Mouse (Mus musculus) CH12.LX (cell line): ENCODE data around the gene Akt3. TPM values are rescaled to one million over a fixed set of nuclear protein-coding genes. Genes with fewer than 3 reads are reported as not detected.

Experiments used
- DNase-seq: peaks from one replicate; pipeline ENCODE4 v3.0.0-alpha.2; 2013; ENCODE audit errors: extremely low read depth
- H3K27ac ChIP-seq: 2 replicates; pipeline ENCODE4 v1.5.1; 2012; ENCODE audit warnings: low read depth, mild to moderate bottlenecking, control low read depth, moderate library complexity; ENCODE audit not compliant: insufficient read depth
- H3K27me3 ChIP-seq: replicated peaks from 2 replicates; pipeline ENCODE3; 2012; ENCODE audit warnings: inconsistent platforms
- H3K36me3 ChIP-seq, 2 experiments: replicated peaks in 1 of 2; 2 replicates each; pipeline versions ENCODE3 to v1.6.1; 2012; ENCODE audit warnings: inconsistent platforms in 1 of 2, low read length in 1 of 2, mild to moderate bottlenecking in 1 of 2, mixed read lengths in 1 of 2, moderate library complexity in 1 of 2; ENCODE audit not compliant: control insufficient read depth in 1 of 2, insufficient read depth in 1 of 2
- H3K4me1 ChIP-seq, 2 experiments: 2 replicates each; pipeline ENCODE4 v1.6.1; 2012; ENCODE audit warnings: inconsistent platforms in 1 of 2, moderate library complexity in 1 of 2; ENCODE audit not compliant: insufficient read depth in 2 of 2, control insufficient read depth in 1 of 2
- H3K4me2 ChIP-seq: 2 replicates; pipeline ENCODE4 v1.6.1; 2012; ENCODE audit warnings: low read depth, mild to moderate bottlenecking, control low read depth; ENCODE audit not compliant: poor library complexity, insufficient read depth, severe bottlenecking
- H3K4me3 ChIP-seq, 3 experiments: fragments of 150-350 bp in 1 of 3; sonication (generic) in 1 of 3; replicated peaks in 1 of 3; 2 replicates each; pipeline versions ENCODE3 to v1.5.1; 2011 to 2012; ENCODE audit warnings: low read depth in 2 of 3, low read length in 2 of 3, mild to moderate bottlenecking in 2 of 3, moderate library complexity in 2 of 3, control low read depth in 1 of 3, improper control_type of control experiment in 1 of 3, inconsistent platforms in 1 of 3, mixed read lengths in 1 of 3; ENCODE audit not compliant: poor library complexity in 1 of 3
- H3K79me2 ChIP-seq: replicated peaks from 2 replicates; pipeline ENCODE4 v1.6.1; 2012; ENCODE audit warnings: mild to moderate bottlenecking, moderate library complexity; ENCODE audit not compliant: control insufficient read depth, poor library complexity, insufficient read depth, severe bottlenecking; ENCODE audit errors: extremely low read depth
- H3K9ac ChIP-seq: 2 replicates; pipeline ENCODE4 v1.6.1; 2012; ENCODE audit warnings: low read depth, mild to moderate bottlenecking, control low read depth, moderate library complexity; ENCODE audit not compliant: insufficient read depth
- H3K9me3 ChIP-seq: replicated peaks from 2 replicates; pipeline ENCODE3; 2012; ENCODE audit warnings: low read length, inconsistent platforms, mixed read lengths
- CHD1 ChIP-seq: IDR thresholded peaks from 2 replicates; pipeline ENCODE4 v1.6.1; 2012; ENCODE audit warnings: low read depth, low read length, improper control_type of control experiment, inconsistent platforms
- ETS1 ChIP-seq: conservative IDR thresholded peaks from 2 replicates; pipeline ENCODE4 v1.6.1; 2012; ENCODE audit warnings: low read depth, mild to moderate bottlenecking, inconsistent platforms, low read length, improper control_type of control experiment, moderate library complexity
- HCFC1 ChIP-seq: IDR thresholded peaks from 2 replicates; pipeline ENCODE4 v1.6.1; 2012; ENCODE audit warnings: low read depth, mild to moderate bottlenecking, inconsistent platforms, low read length, improper control_type of control experiment
- JUN ChIP-seq: IDR thresholded peaks from 2 replicates; pipeline ENCODE4 v1.6.1; 2011; ENCODE audit warnings: low read depth, mild to moderate bottlenecking, low read length, improper control_type of control experiment, moderate library complexity; ENCODE audit not compliant: insufficient read depth
- JUND ChIP-seq: conservative IDR thresholded peaks from 2 replicates; pipeline ENCODE4 v1.6.1; 2011; ENCODE audit warnings: low read depth, low read length, improper control_type of control experiment
- MAFK ChIP-seq: IDR thresholded peaks from 2 replicates; pipeline ENCODE4 v1.6.1; 2011; ENCODE audit warnings: low read length, improper control_type of control experiment; ENCODE audit not compliant: insufficient replicate concordance
- MXI1 ChIP-seq: IDR thresholded peaks from 2 replicates; pipeline ENCODE4 v1.6.1; 2011; ENCODE audit warnings: mild to moderate bottlenecking, low read depth, low read length, improper control_type of control experiment
- MYC ChIP-seq: IDR thresholded peaks from 2 replicates; pipeline ENCODE4 v1.6.1; 2011; ENCODE audit warnings: low read depth, mild to moderate bottlenecking, improper control_type of control experiment, low read length
- NRF1 ChIP-seq: IDR thresholded peaks from 2 replicates; pipeline ENCODE4 v1.6.1; 2014; ENCODE audit warnings: low read depth, mild to moderate bottlenecking, inconsistent platforms, low read length, improper control_type of control experiment, moderate library complexity
- PAX5 ChIP-seq: IDR thresholded peaks from 2 replicates; pipeline ENCODE4 v1.6.1; 2012; ENCODE audit warnings: low read length, inconsistent platforms, mixed read lengths
- POLR2A ChIP-seq: IDR thresholded peaks from 2 replicates; pipeline ENCODE4 v1.6.1; 2011; ENCODE audit warnings: low read depth, mild to moderate bottlenecking, improper control_type of control experiment, low read length
- POLR2AphosphoS2 ChIP-seq: IDR thresholded peaks from 2 replicates; pipeline ENCODE4 v1.6.1; 2011; ENCODE audit warnings: low read depth, low read length, improper control_type of control experiment
- RAD21 ChIP-seq: IDR thresholded peaks from 2 replicates; pipeline ENCODE4 v1.6.1; 2011; ENCODE audit warnings: low read depth, mild to moderate bottlenecking, low read length, improper control_type of control experiment, moderate library complexity
- SIN3A ChIP-seq: IDR thresholded peaks from 2 replicates; pipeline ENCODE4 v1.6.1; 2012; ENCODE audit warnings: low read length, improper control_type of control experiment, inconsistent platforms
- SMC3 ChIP-seq: IDR thresholded peaks from 2 replicates; pipeline ENCODE4 v1.6.1; 2011; ENCODE audit warnings: low read depth, low read length, improper control_type of control experiment
- TBP ChIP-seq: conservative IDR thresholded peaks from 2 replicates; pipeline ENCODE4 v1.6.1; 2011; ENCODE audit warnings: low read depth, low read length, improper control_type of control experiment
- USF2 ChIP-seq: conservative IDR thresholded peaks from 2 replicates; pipeline ENCODE4 v1.6.1; 2011; ENCODE audit warnings: low read depth, low read length, improper control_type of control experiment
- ZKSCAN1 ChIP-seq: IDR thresholded peaks from 2 replicates; pipeline ENCODE4 v1.6.1; 2012; ENCODE audit warnings: low read depth, inconsistent platforms, low read length, improper control_type of control experiment, borderline replicate concordance
- dilution Hi-C: fragments of 300-500 bp; cut with MboI; formaldehyde crosslinking; loops from 2 replicates; pipeline ENCODE4 v1.14.3; 2020; ENCODE audit warnings: low sequenced_read_pairs; ENCODE audit not compliant: extremely low pct_unique_long_range_greater_than_20kb, extremely low pct_ligation_motif_present
- in situ Hi-C: fragments of 300-500 bp; cut with MboI; formaldehyde crosslinking; loops from 3 replicates; pipeline ENCODE4 v1.14.3; 2019; ENCODE audit warnings: low sequenced_read_pairs, low pct_ligation_motif_present, low pct_unique_long_range_greater_than_20kb, mixed read lengths
- polyA plus RNA-seq: library from polyadenylated mRNA; unstranded; fragments of >175 nt; gene quantifications from 2 replicates; pipeline ENCODE4 v1.2.1, GENCODE M21; 2012; ENCODE audit warnings: low read depth; ENCODE audit not compliant: insufficient read length
- total RNA-seq, 2 experiments: library from RNA; depleted of rRNA; stranded (reverse); fragments of 300-350 nt in 1 of 2; fragments of >200 nt in 1 of 2; gene quantifications; 2 replicates each; pipeline ENCODE4 v1.2.3; 2012 to 2014

The Akt3 gene
- total and polyA plus RNA-seq, 3 experiments, result 0.34 to 1.3 (median 0.82) TPM

DNA sequence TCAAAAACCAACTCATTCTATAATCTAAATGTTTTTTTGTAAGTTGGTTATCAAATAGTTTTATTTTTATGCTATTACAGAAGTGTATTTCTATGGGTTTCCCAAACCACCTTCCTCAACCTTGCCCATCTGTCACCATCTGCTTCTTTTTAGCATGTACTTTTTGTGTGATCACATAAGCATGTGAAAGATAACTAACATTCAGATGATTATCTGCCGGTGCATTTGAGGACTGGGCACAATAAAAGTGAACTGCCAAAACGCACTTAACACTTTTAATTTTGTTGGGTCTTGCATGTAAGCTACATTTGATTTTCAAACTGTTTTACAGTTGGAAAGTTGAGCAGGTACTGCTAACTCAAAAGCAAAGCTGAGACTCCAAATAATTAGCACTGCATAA, 203.1 kb downstream of the Akt3 start:
- H3K4me2 ChIP-seq, result no peak overlapping the region
- no peak overlapping the region for H3K27ac ChIP-seq
- no peak overlapping the region for H3K9ac ChIP-seq
- H3K27me3 ChIP-seq, result no peaks in the 10 kb centered on the region
- H3K36me3 ChIP-seq, result no peaks in the 10 kb centered on the region
- H3K79me2 ChIP-seq, result no peaks in the 10 kb centered on the region
- H3K4me3 ChIP-seq, result no peak overlapping the region
- no peak for TF ChIP-seq USF2
- no peak for TF ChIP-seq ETS1
- no peak for TF ChIP-seq JUND
- no peak for TF ChIP-seq ZKSCAN1
- TF ChIP-seq SIN3A, result no peak
- no peak for TF ChIP-seq CHD1
- TF ChIP-seq NRF1, result no peak
- no peak for TF ChIP-seq PAX5
- TF ChIP-seq POLR2AphosphoS2, result no peak
- no peak for TF ChIP-seq HCFC1
- TF ChIP-seq TBP, result no peak
- no peak for TF ChIP-seq SMC3
- TF ChIP-seq POLR2A, result no peak
- no peak for TF ChIP-seq MXI1
- TF ChIP-seq MYC, result no peak
- TF ChIP-seq RAD21, result no peak
- H3K4me1 ChIP-seq, result no peaks in the 10 kb centered on the region
- dilution Hi-C loops (no loop called here), in situ Hi-C loops (no loop called here)
- no peaks in the 10 kb centered on the region for H3K9me3 ChIP-seq
- DNase-seq, result no peak

DNA sequence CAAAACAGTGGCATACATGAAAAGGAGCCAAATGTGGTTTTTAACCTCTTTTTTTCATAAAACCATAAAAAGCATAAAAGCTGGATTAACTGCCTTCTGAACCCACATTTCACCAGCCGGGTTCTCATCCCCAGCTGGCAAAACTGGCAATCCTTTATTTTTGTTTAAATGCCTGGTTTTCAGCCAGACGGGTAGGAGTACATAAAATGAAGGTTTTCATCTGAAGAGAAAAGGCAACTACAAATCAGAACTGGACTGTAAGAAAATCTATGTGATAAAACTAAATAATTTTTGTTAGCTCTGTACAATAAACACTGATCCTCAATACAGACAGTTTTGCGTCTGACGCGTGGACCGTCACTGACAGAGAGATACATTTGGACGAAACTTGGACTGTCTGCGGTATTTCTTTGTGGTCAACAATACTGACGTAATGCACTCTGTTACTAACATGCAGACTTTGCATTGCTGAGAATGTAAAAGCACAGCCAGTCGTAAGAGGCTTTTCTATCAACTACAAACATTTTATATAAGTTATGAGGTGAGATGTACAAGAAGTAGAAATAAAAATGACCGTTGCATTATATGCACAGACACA, 206.5 kb downstream of the Akt3 start:
- no peaks in the 10 kb centered on the region for H3K27me3 ChIP-seq
- H3K79me2 ChIP-seq, result no peaks in the 10 kb centered on the region
- TF ChIP-seq MXI1, result no peak
- TF ChIP-seq JUN, result peak; percentile 43
- 0 out of 2 replicates have a peak, but pooled peaks have one; percentile 9 for TF ChIP-seq MAFK
- no peak overlapping the region for H3K9ac ChIP-seq
- no peak for DNase-seq
- dilution Hi-C loops (no loop called here), in situ Hi-C loops (no loop called here)
- H3K27ac ChIP-seq, result no peak overlapping the region
- H3K9me3 ChIP-seq, result no peaks in the 10 kb centered on the region
- peak overlapping the region; percentile 56; the same call in 1 of the 2 replicates for H3K4me2 ChIP-seq
- no peaks in the 10 kb centered on the region for H3K36me3 ChIP-seq
- no peaks in the 10 kb centered on the region; a peak in 1 of 4 replicates for H3K4me1 ChIP-seq
- no peak overlapping the region for H3K4me3 ChIP-seq
